Mouse (Mus musculus): ENCODE results near the gene Il10rb.

The Il10rb gene

DNA sequence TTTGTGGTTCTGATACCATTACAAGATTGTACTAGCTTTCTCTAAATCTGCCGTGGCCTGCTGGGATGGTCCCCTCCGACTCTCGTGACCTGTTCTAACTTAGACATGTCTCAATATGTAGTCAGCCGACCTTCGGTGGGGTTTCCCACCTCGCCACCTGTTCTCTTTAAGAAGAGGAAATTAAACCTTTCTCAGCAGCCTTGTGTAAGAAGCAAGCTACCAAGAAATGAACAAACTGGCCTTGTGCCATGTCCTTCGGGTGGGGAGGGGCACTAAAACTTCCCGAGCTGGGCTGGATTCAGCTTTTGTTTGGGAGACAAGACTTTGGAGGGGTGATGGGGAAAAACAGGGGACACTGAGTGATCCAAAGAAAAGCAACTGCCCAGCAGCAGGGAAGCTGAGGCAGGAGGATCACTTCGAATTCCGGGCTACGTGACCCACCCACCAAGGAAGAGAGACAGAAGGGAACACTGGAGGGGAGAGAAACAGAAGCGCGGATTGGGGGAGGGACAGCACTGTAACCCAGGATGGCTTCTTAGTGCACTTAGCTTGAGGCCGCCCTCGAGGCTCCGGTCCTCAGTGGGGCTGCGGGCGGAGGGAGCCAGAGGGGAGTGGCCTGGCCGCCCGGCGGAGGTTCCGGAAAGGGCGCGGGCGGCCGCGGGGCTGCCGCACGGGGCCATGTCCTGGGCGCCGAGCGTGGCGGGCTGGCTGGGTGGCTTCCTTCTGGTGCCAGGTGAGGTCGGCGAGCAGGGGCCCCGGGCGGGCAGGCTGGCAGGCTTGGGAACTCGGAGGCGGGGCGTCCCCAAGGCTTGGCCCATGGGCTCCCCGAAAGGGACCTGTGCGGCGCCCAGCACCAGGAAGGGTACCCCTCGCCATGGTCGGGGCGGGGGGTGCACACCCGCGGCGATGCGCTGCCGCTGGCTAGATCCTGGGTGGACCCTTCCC lies at the start of gene Il10rb:
TSS of gene Il10rb (plus strand) at position 525 of the 945 bp plus-strand sequence.
- peak; percentile 26 for DNase-seq

DNA sequence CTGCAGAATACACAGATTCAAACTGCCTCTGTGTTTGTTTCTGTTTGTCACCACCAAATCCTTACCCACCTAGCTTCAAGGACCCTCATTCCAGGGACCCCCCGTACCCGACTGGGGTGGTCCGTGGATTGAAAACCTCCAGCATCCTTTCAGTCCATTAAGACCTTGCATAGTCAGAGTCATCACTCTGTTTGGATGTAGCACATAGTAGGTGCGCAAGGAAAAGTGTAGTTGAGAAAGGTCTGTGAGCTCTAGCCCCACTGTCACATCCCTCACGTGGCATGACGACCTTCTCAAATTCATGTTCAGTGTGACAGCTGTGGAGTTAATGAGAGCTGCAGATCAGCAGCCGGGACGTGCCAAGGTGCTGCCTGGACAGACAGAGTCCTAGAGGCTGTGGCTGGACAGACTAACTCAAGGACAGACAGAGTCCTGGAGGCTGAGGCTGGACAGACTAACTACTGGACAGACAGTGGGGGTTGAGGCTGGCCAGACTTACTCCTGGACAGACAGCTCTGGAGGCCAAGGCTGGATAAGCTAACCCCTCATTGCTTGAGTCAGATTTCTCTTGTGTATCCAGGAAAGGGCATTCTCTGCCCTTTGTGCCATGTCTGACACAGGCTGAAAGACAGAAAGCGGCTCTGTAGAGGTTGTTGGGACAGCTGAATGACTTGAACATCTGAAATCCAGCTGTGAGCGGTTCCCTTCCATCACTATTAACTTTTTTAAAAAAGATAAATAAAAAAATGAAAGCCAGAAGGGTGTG lies 49.0 kb upstream of the Il10rb start:
- DNase-seq: no peak

DNA sequence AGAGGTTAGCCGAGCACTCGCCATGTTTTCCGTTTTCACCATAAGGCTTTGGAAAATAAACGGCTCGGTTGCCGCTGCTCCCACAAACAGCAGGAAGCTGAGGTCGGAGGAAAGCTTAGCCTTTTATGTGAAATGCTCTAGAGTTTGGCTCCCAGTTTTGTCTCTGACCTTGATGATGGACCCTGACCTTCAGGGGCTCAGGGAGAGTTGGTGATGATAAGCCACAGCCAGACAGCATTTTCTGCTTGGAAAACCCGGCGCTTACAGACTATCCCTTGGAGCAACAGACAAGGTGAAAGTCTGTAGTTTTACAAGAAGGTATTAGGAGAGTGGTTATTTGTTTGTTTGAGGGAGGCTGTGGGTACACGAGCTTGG lies 48.5 kb upstream of the Il10rb start:
- DNase-seq: no peak

- no peak for DNase-seq
Observed at GRCm38 (mm10) chr16:91358555-91358954, 47.4 kb upstream of the Il10rb start.

- DNase-seq: no peak
Observed at GRCm38 (mm10) chr16:91359531-91359930, 46.4 kb upstream of the Il10rb start.

DNA sequence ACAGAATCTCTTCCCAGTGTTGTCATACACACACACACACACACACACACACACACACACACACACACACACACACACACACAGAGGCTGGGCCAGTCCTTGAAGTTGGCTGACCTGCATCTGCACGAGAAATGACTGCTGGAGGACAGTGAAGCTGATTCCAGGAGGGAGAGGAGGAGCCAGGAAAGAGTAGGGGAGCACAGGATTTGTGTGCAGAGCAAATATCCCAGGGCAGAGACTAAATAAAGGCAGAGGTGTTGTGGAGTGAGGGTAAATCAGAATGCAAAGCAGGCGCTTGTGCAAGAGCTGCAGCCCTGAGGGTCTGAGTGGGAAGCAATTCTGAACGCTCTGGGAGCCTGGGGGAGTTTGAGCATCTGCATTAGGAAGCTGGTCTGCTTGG lies 45.8 kb upstream of the Il10rb start:
- no peak for DNase-seq

GRCm38 (mm10) chr16:91362006-91362405 lies 44.0 kb upstream of the Il10rb start:
- DNase-seq: no peak

GRCm38 (mm10) chr16:91362616-91363272 lies 43.2 kb upstream of the Il10rb start:
- no peak for DNase-seq

DNA sequence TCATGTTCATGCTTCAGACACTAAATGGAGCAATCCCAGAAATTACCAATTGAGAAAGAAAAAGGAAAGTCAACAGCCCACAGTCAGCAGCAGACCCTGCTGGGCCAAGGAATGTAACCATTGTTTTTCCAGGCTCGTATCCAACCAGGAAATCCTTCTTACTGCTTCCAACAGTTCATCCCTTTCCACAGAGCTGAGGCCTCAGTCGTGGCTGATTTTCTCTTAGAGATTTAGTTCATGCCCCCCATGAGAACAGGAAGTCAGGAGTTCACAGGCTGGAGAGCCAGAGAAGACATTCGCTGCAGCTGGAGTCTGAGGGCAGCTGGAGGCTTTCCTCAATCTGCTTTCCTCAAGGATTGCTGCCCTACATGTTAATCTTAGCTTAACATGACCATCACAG lies 42.5 kb upstream of the Il10rb start:
- no peak for DNase-seq

GRCm38 (mm10) chr16:91366567-91366966 lies 39.4 kb upstream of the Il10rb start:
- no peak for DNase-seq

DNA sequence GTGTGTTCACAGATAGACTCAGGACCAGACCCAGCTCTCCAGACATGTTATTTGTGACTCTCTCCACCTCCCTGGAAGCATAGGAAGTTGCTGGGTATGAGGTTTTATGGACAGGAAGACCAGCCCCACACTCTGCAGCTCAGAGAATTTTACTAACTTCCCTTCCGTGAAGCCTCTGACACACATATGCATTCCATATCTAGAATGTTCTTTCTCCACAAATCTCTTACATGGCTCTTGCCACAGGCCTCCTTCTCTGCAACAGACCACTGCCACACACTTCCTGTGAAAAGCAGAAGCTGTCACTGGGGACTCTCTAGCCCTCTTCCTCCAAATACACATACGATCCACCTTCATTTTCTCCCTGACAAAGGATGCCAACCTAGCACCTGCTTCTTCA lies 38.9 kb upstream of the Il10rb start:
- DNase-seq: no peak

DNA sequence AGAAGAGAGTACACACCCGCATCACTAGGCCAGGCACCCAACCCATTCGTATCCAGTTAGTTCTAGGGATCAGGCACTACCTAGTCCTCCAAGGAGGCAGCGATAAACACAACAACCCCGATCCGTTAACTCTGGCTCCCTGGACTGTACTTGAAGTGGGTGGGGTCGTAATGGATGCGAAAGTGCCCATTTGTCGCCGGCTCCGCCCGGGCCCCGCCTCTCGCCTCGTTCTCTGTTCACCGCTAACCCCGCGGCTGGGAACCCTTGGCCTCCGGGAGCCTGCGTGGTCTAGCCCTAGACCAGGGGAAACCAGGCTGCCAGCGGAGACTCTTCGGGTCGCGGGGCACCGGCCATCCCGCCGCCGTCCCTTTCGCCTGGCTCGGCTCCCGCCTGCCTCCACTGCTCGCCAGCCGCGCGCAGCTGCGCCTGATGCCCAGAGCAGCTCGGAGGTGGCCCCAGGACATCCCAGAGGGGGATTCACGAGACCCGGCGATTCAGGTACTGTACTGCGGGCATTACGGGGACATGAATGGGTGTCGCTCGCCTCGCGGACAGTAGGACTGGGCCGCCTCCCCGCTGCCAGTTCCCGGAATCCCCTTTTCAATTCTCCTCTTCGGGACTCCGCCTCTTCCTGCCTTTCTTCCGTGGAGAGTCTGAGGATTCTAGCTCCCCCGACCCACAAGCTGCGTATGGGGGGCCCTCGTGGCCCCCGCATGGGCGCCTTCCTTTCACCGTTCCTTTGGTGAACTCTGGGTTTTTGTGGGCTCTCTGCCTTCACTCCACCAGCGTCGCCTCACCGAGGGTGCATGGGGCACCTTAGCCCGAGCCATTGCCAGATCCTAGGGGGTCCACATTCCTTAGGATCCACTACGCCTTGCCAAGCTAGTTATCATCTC lies 33.1 kb upstream of the Il10rb start, which contains the start of gene Ifnar2:
TSS of gene Ifnar2 (plus strand) at position 207 of the 896 bp plus-strand sequence.
- peak; percentile 70 for DNase-seq

GRCm38 (mm10) chr16:91373473-91374252 lies 32.3 kb upstream of the Il10rb start:
- DNase-seq: no peak

DNA sequence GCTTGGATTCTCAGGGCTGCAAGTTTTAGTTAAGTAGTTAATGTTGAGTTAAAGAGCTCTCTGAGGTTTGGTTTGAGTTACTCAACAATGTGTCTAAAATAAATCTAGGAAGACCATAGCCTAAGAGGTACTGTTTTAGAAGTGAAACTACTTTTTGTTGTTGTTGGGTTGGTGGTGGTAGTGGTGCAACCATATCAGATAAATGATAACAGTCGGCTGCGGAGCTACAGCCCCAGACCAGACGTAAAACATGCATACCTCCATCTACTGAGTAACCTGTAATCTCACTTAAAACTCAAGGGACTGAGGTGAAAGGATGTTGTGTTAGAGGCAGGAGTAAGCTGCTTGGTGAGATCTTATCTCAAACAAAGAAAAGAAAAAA lies 31.7 kb upstream of the Il10rb start:
- no peak for DNase-seq

GRCm38 (mm10) chr16:91376701-91377100 lies 29.3 kb upstream of the Il10rb start:
- DNase-seq: no peak

DNA sequence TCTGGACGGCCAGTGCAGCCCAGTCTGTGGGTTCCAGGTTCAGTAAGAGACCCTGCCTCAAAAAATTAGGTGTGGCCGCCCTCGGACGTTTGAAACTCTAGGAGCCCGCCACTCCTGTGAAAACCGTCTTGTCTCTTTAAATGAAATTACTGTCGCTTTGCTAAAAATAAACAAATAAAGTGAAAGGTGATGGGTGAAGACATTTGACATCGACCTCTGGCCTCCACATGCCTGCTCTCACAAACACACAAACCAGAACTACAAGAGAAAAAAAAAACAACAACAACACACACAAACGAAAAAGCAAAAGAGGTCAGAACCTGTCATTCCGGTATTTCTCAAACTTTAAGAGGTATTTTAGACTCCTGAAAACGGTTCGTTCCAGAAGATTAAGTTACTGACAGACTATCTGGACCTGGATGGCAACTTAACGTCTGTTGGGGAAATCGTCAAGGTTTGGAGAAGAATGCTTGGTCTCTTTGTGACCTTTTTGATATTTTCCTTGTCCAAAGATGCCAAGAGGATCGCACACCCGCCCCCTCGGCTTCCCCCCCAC lies 27.5 kb upstream of the Il10rb start:
- DNase-seq: no peak

DNA sequence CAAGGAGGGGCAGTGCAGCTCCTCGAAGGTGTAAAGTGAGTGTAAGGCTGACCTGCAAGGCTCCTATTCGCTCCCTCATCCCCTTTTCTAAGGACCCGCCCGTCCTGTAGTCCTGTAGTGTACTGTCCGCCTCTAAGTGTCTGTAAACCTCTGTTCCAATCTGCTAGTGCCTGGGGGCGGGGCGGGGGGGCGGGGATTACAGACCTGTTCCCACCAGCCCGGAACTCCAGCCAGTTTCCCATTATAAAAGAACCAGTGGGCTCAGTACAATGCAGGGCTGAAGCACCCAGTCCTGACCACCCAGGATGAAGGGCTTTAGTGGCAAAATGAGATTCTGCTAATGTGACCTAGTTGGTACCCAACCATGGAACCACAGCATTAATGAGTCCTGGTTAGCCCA lies 27.0 kb upstream of the Il10rb start:
- no peak for DNase-seq

DNA sequence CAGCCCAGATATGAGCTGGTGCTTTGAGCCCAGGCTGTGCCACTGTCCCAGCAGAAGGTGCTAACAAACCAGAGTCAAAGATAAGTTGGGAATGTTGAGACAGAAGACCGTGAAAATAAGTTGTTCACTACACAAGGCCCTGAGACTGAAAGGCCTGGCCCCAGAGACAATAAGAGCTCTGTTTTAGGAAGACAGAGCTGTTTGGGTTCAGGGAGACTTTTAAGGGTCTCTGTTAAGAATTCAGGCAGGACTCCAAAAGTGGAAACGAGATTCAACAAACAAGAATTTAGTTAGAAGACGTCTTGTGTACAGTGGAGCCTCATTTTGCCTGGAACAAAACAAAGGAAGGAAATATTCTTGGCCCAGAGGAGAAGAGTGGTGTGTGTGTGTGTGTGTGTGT lies 26.6 kb upstream of the Il10rb start:
- DNase-seq: no peak

DNA sequence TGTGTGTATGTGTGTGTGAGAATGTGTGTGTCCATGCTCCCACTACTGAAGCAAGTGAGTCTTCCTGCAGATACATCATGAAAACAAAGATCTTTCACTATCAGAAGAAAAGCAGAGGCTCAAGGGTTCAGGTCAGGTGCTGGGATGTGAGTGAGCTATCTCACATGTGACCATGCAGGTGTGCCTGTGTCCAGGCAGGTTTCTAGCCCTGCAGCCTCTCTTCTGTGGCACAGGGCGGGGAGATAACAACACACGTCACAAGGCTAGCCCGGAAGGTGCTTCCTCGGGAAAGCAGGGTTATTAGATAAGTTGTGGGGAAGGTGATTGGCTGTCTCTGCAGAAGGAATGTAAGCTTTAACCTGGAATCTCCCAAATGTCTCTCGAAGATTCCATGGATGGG lies 25.8 kb upstream of the Il10rb start:
- no peak for DNase-seq

DNA sequence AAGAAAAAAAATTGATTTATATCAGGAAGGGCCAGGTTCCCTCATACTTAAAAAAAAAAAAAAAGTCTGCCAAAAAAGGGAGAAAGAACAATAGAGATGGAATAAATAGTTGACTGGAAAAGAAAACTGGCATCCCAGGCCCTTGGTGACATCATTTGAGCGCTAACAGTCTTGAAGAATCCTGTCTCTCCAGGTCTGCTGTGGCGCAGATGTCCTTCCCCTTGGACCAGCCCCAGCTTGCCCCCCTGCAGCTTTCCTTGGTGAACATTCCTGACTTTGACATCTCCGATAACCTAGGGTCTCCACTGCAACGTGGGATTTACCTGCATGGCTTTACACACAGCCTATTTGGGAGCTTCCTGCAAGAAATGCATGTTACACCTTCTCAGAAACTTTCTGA lies 24.4 kb upstream of the Il10rb start:
- no peak for DNase-seq

- no peak for DNase-seq
Observed at GRCm38 (mm10) chr16:91382261-91382790, 23.6 kb upstream of the Il10rb start.

Measured in cerebellum, adult 11-12 months (tissue).